Mouse (Mus musculus) CH12.LX (cell line): Measurements from ENCODE around the gene Ptges3l.

Experiments
- CHD1 ChIP-seq: IDR thresholded peaks from 2 replicates; pipeline ENCODE4 v1.6.1; 2012; ENCODE audit warnings: low read depth, low read length, improper control_type of control experiment, inconsistent platforms
- CHD2 ChIP-seq: IDR thresholded peaks from 2 replicates; pipeline ENCODE4 v1.6.1; 2011; ENCODE audit warnings: low read length, improper control_type of control experiment
- CTCF ChIP-seq, 2 experiments: IDR thresholded peaks in 1 of 2; conservative IDR thresholded peaks in 1 of 2; 2 replicates each; pipeline ENCODE4 v1.5.1; 2011 to 2012; ENCODE audit warnings: low read depth in 2 of 2, low read length in 2 of 2, improper control_type of control experiment in 1 of 2, inconsistent platforms in 1 of 2, mild to moderate bottlenecking in 1 of 2, moderate library complexity in 1 of 2
- E2F4 ChIP-seq: IDR thresholded peaks from 2 replicates; pipeline ENCODE4 v1.6.1; 2011; ENCODE audit warnings: low read depth, low read length, improper control_type of control experiment; ENCODE audit not compliant: insufficient replicate concordance
- GABPA ChIP-seq: IDR thresholded peaks from 2 replicates; pipeline ENCODE4 v1.6.1; 2012; ENCODE audit warnings: low read depth, low read length, improper control_type of control experiment, inconsistent platforms; ENCODE audit not compliant: insufficient replicate concordance
- MEF2A ChIP-seq: IDR thresholded peaks from 2 replicates; pipeline ENCODE4 v1.6.1; 2014; ENCODE audit warnings: low read depth, mild to moderate bottlenecking, inconsistent platforms, low read length, improper control_type of control experiment, borderline replicate concordance
- POLR2A ChIP-seq: IDR thresholded peaks from 2 replicates; pipeline ENCODE4 v1.6.1; 2011; ENCODE audit warnings: low read depth, mild to moderate bottlenecking, improper control_type of control experiment, low read length
- UBTF ChIP-seq: IDR thresholded peaks from 2 replicates; pipeline ENCODE4 v1.6.1; 2012; ENCODE audit warnings: low read depth, mild to moderate bottlenecking, inconsistent platforms, low read length, improper control_type of control experiment, moderate library complexity

DNA sequence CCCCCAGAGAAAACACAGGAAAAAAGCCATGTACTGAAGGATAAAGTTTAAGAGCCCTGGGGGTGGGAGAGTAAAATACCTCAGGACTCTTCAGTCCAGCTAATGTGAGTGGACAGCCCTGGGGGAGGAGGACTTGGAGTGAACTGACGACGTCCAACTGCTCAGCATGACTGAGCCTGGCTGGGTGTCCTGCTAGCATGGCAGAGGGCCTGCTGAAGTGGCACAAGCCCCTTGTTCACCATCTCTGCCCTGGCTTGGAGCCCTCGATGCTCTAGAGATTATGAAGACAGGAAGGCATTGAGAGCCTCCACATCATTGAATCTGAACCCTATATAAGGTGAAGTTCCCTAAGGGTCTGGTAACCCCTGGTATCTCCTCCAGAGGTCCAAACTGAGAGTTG, 46.8 kb upstream of the Ptges3l start:
- no peak for TF ChIP-seq UBTF
- TF ChIP-seq GABPA, result no peak
- no peak for TF ChIP-seq CHD1
- no peak for TF ChIP-seq MEF2A
- TF ChIP-seq CTCF (conservative IDR thresholded peaks at IDR 0.05 in 1 of 2, IDR thresholded peaks at IDR 0.05 in 1 of 2; ENCODE audit: low read depth in 2 of 2, low read length in 2 of 2), result no peak
- TF ChIP-seq E2F4, result no peak
- no peak for TF ChIP-seq POLR2A
- TF ChIP-seq CHD2, result no peak
